Mouse (Mus musculus): ENCODE measurements around the gene Bhlhb9.
A peak's percentile ranks its signal among the peaks of the same experiment; 100 is the strongest.

GRCm38 (mm10) chrX:135761707-135762106, 35.7 kb upstream of the Bhlhb9 start:
- peak; percentile 50; the same call in 1 of the 2 replicates for TF ChIP-seq CTCF (IDR thresholded peaks at IDR 0.05; ENCODE audit: borderline replicate concordance, extremely low read depth, insufficient read depth, insufficient read length)
- no peak for TF ChIP-seq POLR2A (IDR thresholded peaks at IDR 0.05; ENCODE audit: borderline replicate concordance, extremely low read depth, insufficient read depth, insufficient read length, poor library complexity, severe bottlenecking)

All from brain, embryonic 14.5 days (tissue).